Mouse (Mus musculus): ENCODE measurements around the gene 4931422A03Rik. TPM values are rescaled to one million over a fixed set of nuclear protein-coding genes. Genes with fewer than 3 reads are reported as not detected.

4931422A03Rik gene
- polyA plus RNA-seq, 1 experiment from 2014 or later = 2.2 TPM

DNA sequence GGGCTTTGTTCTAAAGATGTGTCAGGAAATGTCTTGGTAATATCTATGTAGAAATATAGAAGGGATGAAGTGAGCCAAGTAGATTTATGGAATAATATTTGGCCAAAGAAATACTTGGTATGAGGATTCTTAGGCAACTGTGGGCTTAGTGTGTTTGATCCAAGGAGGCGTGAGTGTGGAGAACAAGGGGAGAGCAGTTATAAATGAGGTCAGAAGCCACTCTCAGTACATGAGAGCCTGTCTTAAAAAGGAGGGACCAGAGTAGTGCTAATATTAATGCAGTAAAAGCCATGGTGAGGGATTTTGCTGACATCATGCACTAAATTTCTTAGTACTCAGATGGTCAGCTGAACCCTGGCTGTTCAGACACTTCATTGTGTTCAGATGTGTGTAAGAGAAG is 30.2 kb upstream of the 4931422A03Rik start:
- peaks cover 9% of the 10 kb centered on the region; the same call in 1 of the 2 replicates for H3K36me3 ChIP-seq (ENCODE audit: control insufficient read depth, insufficient read depth, low read length)
- no peaks in the 10 kb centered on the region for H3K4me1 ChIP-seq (ENCODE audit: control insufficient read depth, insufficient read depth, low read length)
- H3K4me3 ChIP-seq (replicated peaks; ENCODE audit: low read length) = no peak overlapping the region
- 72% methylated on average over 1 of the region's 1 CpGs for WGBS
- no peak for ATAC-seq (ENCODE audit: insufficient read depth, low FRiP score)
- H3K27ac ChIP-seq (ENCODE audit: low read length) = no peak overlapping the region
- no peak overlapping the region for H3K4me2 ChIP-seq (ENCODE audit: low read depth, low read length)
- no peaks in the 10 kb centered on the region for H3K9me3 ChIP-seq (replicated peaks; ENCODE audit: control insufficient read depth, low read length)
- H3K27me3 ChIP-seq (ENCODE audit: control insufficient read depth, insufficient read depth, low read length) = no peaks in the 10 kb centered on the region
- no peak overlapping the region for H3K9ac ChIP-seq (ENCODE audit: low read length)

- Histone ChIP-seq H3K4me3 (replicated peaks; ENCODE audit: low read length) (no peak overlapping the region), H3K9me3 (replicated peaks; ENCODE audit: control insufficient read depth, low read length) (no peaks in the 10 kb centered on the region), H3K4me2 (ENCODE audit: low read depth, low read length) (no peak overlapping the region), H3K4me1 (ENCODE audit: control insufficient read depth, insufficient read depth, low read length) (peaks cover 5% of the 10 kb centered on the region), H3K9ac (ENCODE audit: low read length) (no peak overlapping the region), H3K27ac (ENCODE audit: low read length) (no peak overlapping the region), H3K27me3 (ENCODE audit: control insufficient read depth, insufficient read depth, low read length) (no peaks in the 10 kb centered on the region), H3K36me3 (ENCODE audit: control insufficient read depth, insufficient read depth, low read length) (0 out of 2 replicates have a peak, but pooled peaks cover 2% of the 10 kb centered on the region)
- no peak for ATAC-seq (ENCODE audit: insufficient read depth, low FRiP score)
- WGBS = 49% methylated on average over 1 of the region's 1 CpGs
Measured at GRCm38 (mm10) chr2:104044479-104045080, 16.4 kb upstream of the 4931422A03Rik start.

DNA sequence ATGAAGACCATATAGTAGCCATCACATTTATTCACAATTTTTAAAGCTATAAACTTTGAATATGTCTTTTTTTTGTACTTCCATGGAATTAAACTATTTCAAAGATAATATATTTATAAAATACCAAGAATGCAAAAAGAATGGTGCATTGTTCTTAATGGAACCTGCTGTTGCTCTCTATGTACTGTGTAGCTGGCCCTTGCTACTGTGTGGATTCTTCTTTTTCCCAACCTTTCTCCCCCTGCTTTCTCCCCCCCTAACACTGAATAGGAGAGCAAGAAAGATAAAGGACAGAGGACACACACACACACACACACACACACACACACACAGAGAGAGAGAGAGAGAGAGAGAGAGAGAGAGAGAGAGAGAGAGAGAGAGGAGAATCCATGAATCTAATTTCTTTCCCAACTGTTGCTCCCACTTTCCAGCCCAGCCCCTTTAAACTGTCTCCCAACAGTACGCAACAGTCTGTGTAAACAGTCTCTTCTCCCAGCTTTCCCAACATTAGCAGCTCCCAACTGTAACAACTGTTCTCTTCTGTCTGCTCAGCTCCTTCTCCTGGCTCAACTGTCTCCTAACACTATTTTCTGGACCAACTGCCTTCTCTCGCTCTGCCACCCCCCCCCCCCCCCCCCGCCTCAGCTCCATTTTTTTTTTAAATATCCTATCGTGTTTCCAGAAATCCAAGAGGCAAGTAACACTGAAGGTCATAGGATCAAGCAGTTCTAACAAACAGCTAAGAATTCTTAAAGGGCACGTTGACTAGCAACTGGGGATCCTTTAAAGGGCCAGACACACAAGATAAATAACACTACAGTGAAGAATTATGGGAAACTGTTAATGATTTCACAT is 15.7 kb upstream of the 4931422A03Rik start:
- H3K4me1 ChIP-seq (ENCODE audit: control insufficient read depth, insufficient read depth, low read length) = peaks cover 5% of the 10 kb centered on the region
- no peak overlapping the region for H3K4me2 ChIP-seq (ENCODE audit: low read depth, low read length)
- no peak overlapping the region for H3K27ac ChIP-seq (ENCODE audit: low read length)
- H3K9me3 ChIP-seq (replicated peaks; ENCODE audit: control insufficient read depth, low read length) = no peaks in the 10 kb centered on the region
- no peak overlapping the region for H3K9ac ChIP-seq (ENCODE audit: low read length)
- no peak overlapping the region for H3K4me3 ChIP-seq (replicated peaks; ENCODE audit: low read length)
- 36% methylated on average over 3 of the region's 5 CpGs for WGBS
- no peaks in the 10 kb centered on the region for H3K27me3 ChIP-seq (ENCODE audit: control insufficient read depth, insufficient read depth, low read length)
- 0 out of 2 replicates have a peak, but pooled peaks have one; percentile 62 for ATAC-seq (ENCODE audit: insufficient read depth, low FRiP score)
- H3K36me3 ChIP-seq (ENCODE audit: control insufficient read depth, insufficient read depth, low read length) = 0 out of 2 replicates have a peak, but pooled peaks cover 2% of the 10 kb centered on the region

- 91% methylated on average over 15 of the region's 15 CpGs for WGBS
- Histone ChIP-seq H3K9ac (ENCODE audit: low read length) (no peak overlapping the region), H3K4me2 (ENCODE audit: low read depth, low read length) (no peak overlapping the region), H3K9me3 (replicated peaks; ENCODE audit: control insufficient read depth, low read length) (no peaks in the 10 kb centered on the region), H3K4me3 (replicated peaks; ENCODE audit: low read length) (no peak overlapping the region), H3K4me1 (ENCODE audit: control insufficient read depth, insufficient read depth, low read length) (peaks cover 5% of the 10 kb centered on the region), H3K27ac (ENCODE audit: low read length) (no peak overlapping the region), H3K36me3 (ENCODE audit: control insufficient read depth, insufficient read depth, low read length) (0 out of 2 replicates have a peak, but pooled peaks cover 2% of the 10 kb centered on the region), H3K27me3 (ENCODE audit: control insufficient read depth, insufficient read depth, low read length) (no peaks in the 10 kb centered on the region)
- ATAC-seq (ENCODE audit: insufficient read depth, low FRiP score) = no peak
Measured at GRCm38 (mm10) chr2:104042766-104043165, 14.6 kb upstream of the 4931422A03Rik start.

DNA sequence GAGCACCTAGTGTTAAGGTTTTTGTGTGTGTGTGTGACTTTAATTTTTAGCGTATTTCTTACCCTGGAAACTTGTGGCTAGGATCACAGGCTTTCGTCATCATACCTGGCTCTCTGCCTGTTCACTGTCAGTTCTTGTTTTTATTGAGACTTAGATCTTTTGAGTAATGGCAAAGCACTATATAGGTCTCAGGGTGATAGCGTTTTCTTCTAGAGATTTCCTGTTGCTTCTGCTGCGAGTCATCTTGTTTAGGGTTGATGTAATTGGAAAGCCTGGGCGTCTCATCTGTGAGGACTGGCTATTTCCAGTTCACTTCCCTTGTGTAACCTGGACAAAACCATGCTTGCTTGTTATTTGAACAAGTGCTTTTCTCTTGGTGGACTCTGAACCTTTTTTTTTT is 13.5 kb upstream of the 4931422A03Rik start:
- Histone ChIP-seq H3K36me3 (ENCODE audit: control insufficient read depth, insufficient read depth, low read length) (0 out of 2 replicates have a peak, but pooled peaks cover 6% of the 10 kb centered on the region), H3K4me1 (ENCODE audit: control insufficient read depth, insufficient read depth, low read length) (peaks cover 5% of the 10 kb centered on the region), H3K27me3 (ENCODE audit: control insufficient read depth, insufficient read depth, low read length) (no peaks in the 10 kb centered on the region), H3K4me3 (replicated peaks; ENCODE audit: low read length) (no peak overlapping the region), H3K27ac (ENCODE audit: low read length) (no peak overlapping the region), H3K9ac (ENCODE audit: low read length) (no peak overlapping the region), H3K4me2 (ENCODE audit: low read depth, low read length) (no peak overlapping the region), H3K9me3 (replicated peaks; ENCODE audit: control insufficient read depth, low read length) (no peaks in the 10 kb centered on the region)
- 43% methylated on average over 5 of the region's 5 CpGs for WGBS
- no peak for ATAC-seq (ENCODE audit: insufficient read depth, low FRiP score)

GRCm38 (mm10) chr2:104038236-104038635 is 10.1 kb upstream of the 4931422A03Rik start:
- 75% methylated on average over 2 of the region's 2 CpGs for WGBS
- H3K4me2 ChIP-seq (ENCODE audit: low read depth, low read length) = no peak overlapping the region
- H3K36me3 ChIP-seq (ENCODE audit: control insufficient read depth, insufficient read depth, low read length) = peaks cover 6% of the 10 kb centered on the region; the same call in 1 of the 2 replicates
- H3K27me3 ChIP-seq (ENCODE audit: control insufficient read depth, insufficient read depth, low read length) = no peaks in the 10 kb centered on the region
- ATAC-seq (ENCODE audit: insufficient read depth, low FRiP score) = no peak
- H3K9ac ChIP-seq (ENCODE audit: low read length) = no peak overlapping the region
- H3K9me3 ChIP-seq (replicated peaks; ENCODE audit: control insufficient read depth, low read length) = no peaks in the 10 kb centered on the region
- H3K27ac ChIP-seq (ENCODE audit: low read length) = no peak overlapping the region
- peaks cover 5% of the 10 kb centered on the region for H3K4me1 ChIP-seq (ENCODE audit: control insufficient read depth, insufficient read depth, low read length)
- no peak overlapping the region for H3K4me3 ChIP-seq (replicated peaks; ENCODE audit: low read length)

DNA sequence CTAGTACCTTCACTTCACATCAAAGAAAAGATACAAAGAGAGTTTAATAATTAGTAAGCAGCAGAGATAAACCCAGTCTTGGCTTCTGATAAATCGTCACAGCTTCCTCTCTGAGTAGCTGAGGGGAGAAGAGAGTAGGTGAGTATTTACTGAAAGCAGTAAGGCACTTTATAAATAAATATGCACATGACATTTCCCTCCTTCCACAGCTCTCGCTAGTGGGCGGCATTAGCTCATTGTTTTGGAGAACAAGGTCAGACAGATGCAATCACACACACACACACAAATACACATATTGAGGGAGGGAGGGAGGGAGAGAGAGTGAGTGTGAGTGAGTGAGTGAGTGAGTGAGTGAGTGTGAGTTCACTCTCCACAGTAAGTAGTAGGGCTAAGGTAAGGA is 8.2 kb upstream of the 4931422A03Rik start:
- peaks cover 6% of the 10 kb centered on the region; the same call in 1 of the 2 replicates for H3K36me3 ChIP-seq (ENCODE audit: control insufficient read depth, insufficient read depth, low read length)

DNA sequence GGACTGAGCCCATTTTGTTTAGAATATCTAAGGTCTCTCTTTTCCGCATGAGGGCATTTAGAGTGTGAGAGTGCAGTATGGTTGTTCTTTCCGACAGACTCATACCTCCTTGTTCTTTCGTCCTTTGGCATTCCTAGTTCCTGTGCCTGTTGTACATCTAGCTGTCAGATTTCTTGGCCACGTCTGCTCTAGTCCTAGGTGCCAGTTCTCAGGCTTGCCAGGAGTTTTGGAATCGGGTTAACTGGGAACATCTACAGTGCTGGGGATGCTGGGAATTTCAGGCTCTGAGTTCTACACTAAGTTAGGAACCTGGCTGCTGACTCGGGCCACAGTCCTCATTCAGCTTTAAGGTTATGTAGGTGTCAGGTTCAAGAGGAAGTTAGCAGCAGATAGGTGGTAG is 7.4 kb upstream of the 4931422A03Rik start:
- WGBS = 73% methylated on average over 6 of the region's 6 CpGs
- no peaks in the 10 kb centered on the region for H3K27me3 ChIP-seq (ENCODE audit: control insufficient read depth, insufficient read depth, low read length)
- no peaks in the 10 kb centered on the region for H3K9me3 ChIP-seq (replicated peaks; ENCODE audit: control insufficient read depth, low read length)
- H3K4me2 ChIP-seq (ENCODE audit: low read depth, low read length) = no peak overlapping the region
- H3K4me1 ChIP-seq (ENCODE audit: control insufficient read depth, insufficient read depth, low read length) = no peaks in the 10 kb centered on the region; the same call in none of the 2 replicates
- H3K9ac ChIP-seq (ENCODE audit: low read length) = no peak overlapping the region
- no peak; the same call in 1 of the 2 replicates for ATAC-seq (ENCODE audit: insufficient read depth, low FRiP score)
- H3K36me3 ChIP-seq (ENCODE audit: control insufficient read depth, insufficient read depth, low read length) = peaks cover 6% of the 10 kb centered on the region; the same call in 1 of the 2 replicates
- no peak overlapping the region for H3K27ac ChIP-seq (ENCODE audit: low read length)
- no peak overlapping the region for H3K4me3 ChIP-seq (replicated peaks; ENCODE audit: low read length)

More for the DNA sequence above, 8.2 kb upstream of the 4931422A03Rik start:
- Histone ChIP-seq H3K4me2 (ENCODE audit: low read depth, low read length) (no peak overlapping the region), H3K27me3 (ENCODE audit: control insufficient read depth, insufficient read depth, low read length) (no peaks in the 10 kb centered on the region), H3K9me3 (replicated peaks; ENCODE audit: control insufficient read depth, low read length) (no peaks in the 10 kb centered on the region), H3K4me1 (ENCODE audit: control insufficient read depth, insufficient read depth, low read length) (peaks cover under 1% of the 10 kb centered on the region), H3K4me3 (replicated peaks; ENCODE audit: low read length) (no peak overlapping the region), H3K9ac (ENCODE audit: low read length) (no peak overlapping the region), H3K27ac (ENCODE audit: low read length) (no peak overlapping the region)
- no peak for ATAC-seq (ENCODE audit: insufficient read depth, low FRiP score)
- WGBS = 53% methylated on average over 3 of the region's 3 CpGs
